Mouse (Mus musculus): ENCODE data around the gene Ism1.

- no peak for TF ChIP-seq CTCF (IDR thresholded peaks at IDR 0.05)
- no peak for TF ChIP-seq EP300 (IDR thresholded peaks at IDR 0.05)
Observed at GRCm38 (mm10) chr2:139704951-139705350, 27.0 kb downstream of the Ism1 start.

All from lung, postnatal 0 days (tissue).